Mouse (Mus musculus): Measurements from ENCODE around the gene Hist1h2br. TPM values are rescaled to one million over a fixed set of nuclear protein-coding genes. Genes with fewer than 3 reads are reported as not detected.
"Not testable (repeated sequence)": the region's sequence is repeated elsewhere in the genome, so short reads cannot be mapped to it uniquely, and the experiment has no call there.

The Hist1h2br gene
- total RNA-seq, 2 experiments from 2014 or later = 215 to 261 TPM

- ATAC-seq (replicated peaks; ENCODE audit: low FRiP score, poor library complexity, severe bottlenecking) = peak; percentile 62
Observed at GRCm38 (mm10) chr13:21831418-21832394, 1.8 kb upstream of the Hist1h2br start, which contains the start of gene Hist1h4n. TSS of gene Hist1h4n (minus strand) at chr13:21832196.

DNA sequence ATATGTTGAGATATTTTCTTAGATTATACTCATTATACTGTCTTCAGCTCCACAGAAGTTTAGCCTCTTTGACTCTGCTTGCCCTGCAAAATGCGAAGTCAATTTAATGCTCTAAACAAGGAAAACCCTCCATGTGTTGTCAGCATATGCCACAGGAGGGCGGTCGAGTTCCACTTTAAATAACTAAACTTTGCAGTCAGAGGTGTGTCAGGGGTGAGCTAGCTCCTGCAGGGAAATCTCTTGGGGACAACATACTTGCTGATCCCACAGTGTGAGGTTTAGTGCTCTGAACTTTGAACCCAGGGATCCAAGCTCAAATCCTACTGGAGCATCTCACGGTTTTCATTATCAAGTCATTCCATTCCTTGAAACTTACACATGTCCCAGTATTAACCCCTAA is 7.0 kb downstream of the Hist1h2br start:
- ATAC-seq (replicated peaks; ENCODE audit: low FRiP score, poor library complexity, severe bottlenecking) = peak; percentile 88

GRCm38 (mm10) chr13:21846356-21846755 is 12.8 kb downstream of the Hist1h2br start:
- ATAC-seq (replicated peaks; ENCODE audit: low FRiP score, poor library complexity, severe bottlenecking) = peak; percentile 83

DNA sequence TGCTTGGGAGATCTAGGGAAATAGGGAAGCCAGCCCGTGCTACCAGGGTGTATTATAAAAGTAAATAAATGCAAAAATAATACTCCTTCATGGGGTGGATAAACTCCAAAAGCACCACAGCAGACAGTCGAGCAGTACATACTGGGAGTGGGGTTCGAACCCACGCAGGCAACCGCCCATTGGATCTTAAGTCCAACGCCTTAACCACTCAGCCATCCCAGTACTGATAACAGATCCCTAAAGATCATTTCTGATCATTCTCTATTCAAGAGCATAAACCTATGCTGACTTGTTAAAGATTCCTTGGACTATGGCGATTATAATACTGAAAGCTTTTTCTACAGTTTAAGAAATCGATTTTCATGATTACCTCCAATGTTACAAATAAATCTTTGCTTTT is 14.3 kb downstream of the Hist1h2br start:
- no peak for ATAC-seq (replicated peaks; ENCODE audit: low FRiP score, poor library complexity, severe bottlenecking)

GRCm38 (mm10) chr13:21850696-21851095 is 17.2 kb downstream of the Hist1h2br start:
- ATAC-seq (replicated peaks; ENCODE audit: low FRiP score, poor library complexity, severe bottlenecking) = not testable (repeated sequence)

GRCm38 (mm10) chr13:21852215-21852945 is 18.8 kb downstream of the Hist1h2br start:
- ATAC-seq (replicated peaks; ENCODE audit: low FRiP score, poor library complexity, severe bottlenecking) = no peak

DNA sequence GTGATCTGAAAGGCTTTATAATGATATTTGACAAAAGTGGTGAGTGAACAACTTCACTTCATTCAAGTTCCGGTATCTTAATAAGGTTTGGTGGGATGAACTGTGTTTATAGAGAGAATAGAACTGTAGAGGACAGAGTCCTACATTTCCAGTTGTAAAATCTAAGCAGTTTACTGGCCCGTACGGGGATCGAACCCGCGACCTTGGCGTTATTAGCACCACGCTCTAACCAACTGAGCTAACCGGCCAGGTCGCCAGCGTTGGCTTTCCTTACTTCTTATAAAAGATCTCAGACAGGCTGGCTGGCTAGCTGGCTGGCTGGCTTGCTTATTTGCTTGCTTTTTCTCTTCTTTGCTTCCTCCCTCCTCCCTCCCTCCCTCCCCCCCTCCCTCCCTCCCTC is 21.6 kb downstream of the Hist1h2br start:
- ATAC-seq (replicated peaks; ENCODE audit: low FRiP score, poor library complexity, severe bottlenecking) = no peak

- peak; percentile 51; the same call in 1 of the 2 replicates for ATAC-seq (replicated peaks; ENCODE audit: low FRiP score, poor library complexity, severe bottlenecking)
Observed at GRCm38 (mm10) chr13:21855698-21856162, 22.2 kb downstream of the Hist1h2br start.

DNA sequence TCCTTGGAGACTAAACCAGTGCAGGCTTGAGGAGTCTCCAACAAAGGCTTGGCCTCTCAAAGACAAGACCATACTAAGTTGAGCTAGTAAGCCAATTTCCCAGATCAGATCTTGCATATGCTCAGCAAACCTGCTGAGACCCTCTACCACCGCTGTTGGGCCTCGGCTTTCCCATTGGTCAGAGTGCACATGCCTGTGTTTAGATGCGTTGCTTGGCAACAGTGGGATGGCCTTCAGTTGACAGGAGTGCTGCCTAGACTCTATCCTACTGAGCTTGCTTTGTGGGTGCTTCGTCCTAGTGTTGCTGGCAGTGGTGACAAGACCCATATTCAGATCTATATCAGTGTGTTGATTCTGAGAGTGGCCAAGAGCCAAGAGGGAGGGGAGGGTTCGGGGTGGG is 28.1 kb downstream of the Hist1h2br start:
- no peak for ATAC-seq (replicated peaks; ENCODE audit: low FRiP score, poor library complexity, severe bottlenecking)

GRCm38 (mm10) chr13:21865503-21865902 is 32.0 kb downstream of the Hist1h2br start:
- ATAC-seq (replicated peaks; ENCODE audit: low FRiP score, poor library complexity, severe bottlenecking) = not testable (repeated sequence)

GRCm38 (mm10) chr13:21880735-21881134 is 47.2 kb downstream of the Hist1h2br start:
- no peak for ATAC-seq (replicated peaks; ENCODE audit: low FRiP score, poor library complexity, severe bottlenecking)

GRCm38 (mm10) chr13:21881878-21882669 is 48.5 kb downstream of the Hist1h2br start:
- ATAC-seq (replicated peaks; ENCODE audit: low FRiP score, poor library complexity, severe bottlenecking) = no peak

DNA sequence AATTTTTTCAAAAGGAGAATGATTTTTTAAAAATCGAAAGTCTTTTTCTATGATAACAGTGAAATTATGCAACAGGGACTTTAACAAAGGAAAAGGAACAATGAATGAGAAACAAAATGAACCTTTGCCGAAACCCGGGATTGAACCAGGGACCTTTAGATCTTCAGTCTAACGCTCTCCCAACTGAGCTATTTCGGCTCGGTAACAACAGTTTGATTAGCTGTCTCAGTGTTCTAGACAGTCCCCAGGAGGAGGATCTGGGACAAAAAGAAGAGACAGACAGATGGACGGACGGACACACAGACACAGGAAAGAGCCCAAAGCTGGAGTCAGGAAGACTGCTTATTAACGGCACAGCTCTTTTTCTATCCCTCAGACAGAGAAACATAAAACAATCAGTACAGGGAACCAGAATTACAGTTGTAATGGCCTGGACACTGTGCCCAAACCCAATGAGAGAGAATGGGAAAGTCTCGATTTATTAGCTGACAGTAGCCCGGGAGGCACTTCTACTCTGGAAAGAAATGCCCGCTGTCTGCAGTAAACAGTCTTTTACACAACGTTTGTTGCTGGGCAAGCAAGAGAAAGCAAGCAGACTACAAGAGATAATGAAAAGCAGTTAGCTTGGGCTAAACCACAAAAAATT is 49.3 kb downstream of the Hist1h2br start:
- peak; percentile 52; the same call in 1 of the 2 replicates for ATAC-seq (replicated peaks; ENCODE audit: low FRiP score, poor library complexity, severe bottlenecking)

GRCm38 (mm10) chr13:21883407-21883806 is 49.9 kb downstream of the Hist1h2br start:
- no peak for ATAC-seq (replicated peaks; ENCODE audit: low FRiP score, poor library complexity, severe bottlenecking)

DNA sequence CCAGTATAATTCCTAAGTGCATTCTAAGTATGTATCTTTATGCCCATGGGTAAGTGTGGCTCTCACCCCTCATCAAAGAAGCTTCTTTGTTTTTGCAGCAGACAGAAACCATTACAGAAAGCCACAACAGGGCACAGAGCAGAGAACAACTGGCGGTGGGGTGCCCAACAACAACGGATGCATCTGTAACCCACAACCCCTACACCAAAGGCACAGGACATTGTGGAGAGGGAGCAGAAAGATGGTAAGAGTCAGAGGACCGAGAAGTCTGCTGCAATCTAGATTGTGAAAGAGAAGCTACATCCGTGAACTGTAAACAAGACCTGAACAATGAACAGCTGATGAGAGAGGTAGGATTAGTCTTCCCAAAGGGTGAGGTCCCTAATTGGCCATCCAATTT is 51.0 kb downstream of the Hist1h2br start:
- no peak for ATAC-seq (replicated peaks; ENCODE audit: low FRiP score, poor library complexity, severe bottlenecking)
